Mouse (Mus musculus) bone marrow macrophage, adult 2 months (primary cell): ENCODE results near the gene Arid3c.

ENCODE experiments used
- CTCF ChIP-seq: IDR thresholded peaks from 2 replicates; pipeline ENCODE4 v1.5.1; 2012; ENCODE audit warnings: low read depth, mild to moderate bottlenecking, low read length, moderate library complexity
- POLR2A ChIP-seq: IDR thresholded peaks from 2 replicates; pipeline ENCODE4 v1.6.1; 2012; ENCODE audit warnings: mild to moderate bottlenecking, low read depth, low read length, borderline replicate concordance

DNA sequence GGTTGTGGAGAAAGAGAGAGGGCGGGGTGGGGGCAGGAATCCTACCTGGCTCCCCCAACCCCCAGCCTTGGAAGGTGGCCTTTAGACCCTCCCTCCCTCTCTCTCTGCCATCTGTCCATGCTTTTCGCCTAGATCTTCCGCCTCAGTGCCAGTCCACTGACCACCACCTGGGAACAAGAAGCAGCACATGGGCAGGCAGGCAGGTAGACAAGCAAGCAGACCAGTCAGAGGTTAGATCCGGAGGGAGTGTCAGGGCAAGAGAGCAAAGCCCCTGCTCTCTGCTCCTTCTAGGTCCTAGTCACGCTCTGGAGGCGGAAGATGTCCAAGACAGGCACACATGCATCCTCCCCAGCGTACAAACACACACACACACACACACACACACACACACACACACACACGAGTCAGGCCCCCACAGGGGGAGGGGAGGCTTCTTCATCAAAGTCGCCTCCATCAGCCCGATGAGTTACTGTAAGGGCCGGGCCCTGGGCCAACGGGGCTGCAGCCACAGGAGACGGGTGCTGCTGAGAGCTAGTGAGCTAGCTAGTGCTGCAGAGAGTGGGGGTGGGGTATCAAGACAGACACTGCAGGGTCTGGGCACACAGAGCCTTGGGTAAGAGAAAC lies 53.8 kb downstream of the Arid3c start:
- no peak for TF ChIP-seq POLR2A
- no peak for TF ChIP-seq CTCF
